Mouse (Mus musculus) testis, postnatal 14 days (tissue): ENCODE data around the gene Gm884.
"Not testable (repeated sequence)": the region's sequence is repeated elsewhere in the genome, so short reads cannot be mapped to it uniquely, and the experiment has no call there.

Experiments used
- DNase-seq: peaks from one replicate; pipeline ENCODE4 v3.0.0; 2021; ENCODE audit warnings: low spot score

The Gm884 gene

DNA sequence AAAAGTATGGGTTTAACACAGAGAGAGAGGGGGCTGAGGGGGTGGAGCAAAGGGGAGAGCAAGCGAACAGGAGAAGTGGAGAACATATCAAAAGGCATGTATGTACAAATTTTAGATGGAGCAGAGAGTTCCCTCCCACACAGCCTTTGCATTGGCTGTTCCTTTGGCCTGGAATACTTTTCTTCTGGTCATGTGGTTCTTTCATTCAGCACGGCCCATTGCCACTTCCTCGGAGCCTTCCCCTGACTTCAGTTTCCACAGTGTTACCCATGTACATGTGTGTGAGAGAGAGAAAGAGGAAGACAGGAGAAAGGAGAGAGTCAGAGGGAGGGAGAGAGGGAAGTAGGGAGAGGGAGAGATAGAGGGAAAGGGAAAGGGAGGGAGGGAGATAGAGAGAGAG is 14.5 kb upstream of the Gm884 start:
- no peak for DNase-seq

DNA sequence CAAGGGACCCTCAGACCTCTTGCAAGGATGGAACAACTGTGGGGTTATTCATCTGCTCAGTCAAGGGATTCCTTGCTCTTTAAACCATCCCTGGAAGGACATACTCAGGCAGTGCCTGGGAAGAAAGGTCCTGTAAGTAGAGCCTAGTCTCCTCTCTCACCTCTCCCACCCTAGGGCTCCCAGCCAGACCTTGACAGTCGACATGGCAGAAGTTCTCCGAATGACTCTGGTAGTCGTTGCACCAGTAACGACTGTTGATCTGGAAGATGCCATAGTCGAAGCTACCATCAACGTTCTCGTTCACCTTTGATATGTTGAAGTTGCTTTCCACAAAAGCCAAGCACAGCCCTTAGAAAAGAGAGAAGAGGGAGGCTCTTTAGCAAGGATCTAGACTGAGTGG is 13.9 kb upstream of the Gm884 start:
- DNase-seq = no peak

DNA sequence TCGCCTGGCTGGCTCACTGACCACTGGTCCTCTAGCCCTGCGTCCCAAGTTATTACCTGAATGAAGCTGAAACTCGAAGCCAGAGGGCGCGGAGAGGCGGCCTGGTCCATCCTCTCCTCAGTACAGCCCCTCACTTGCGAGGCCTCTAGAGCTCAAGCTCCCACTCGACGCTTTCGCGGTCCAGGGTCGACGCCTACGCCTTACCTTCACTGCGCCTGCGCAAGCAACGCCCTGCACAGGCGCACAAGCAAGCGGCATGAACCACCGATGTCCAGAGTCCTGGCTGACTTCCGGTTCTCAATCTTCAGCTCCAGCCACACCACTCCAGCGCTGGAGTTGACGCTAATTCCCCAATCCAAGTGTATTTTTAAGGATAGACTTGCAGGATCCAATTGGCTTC is 6.5 kb upstream of the Gm884 start:
- peak; percentile 83 for DNase-seq

DNA sequence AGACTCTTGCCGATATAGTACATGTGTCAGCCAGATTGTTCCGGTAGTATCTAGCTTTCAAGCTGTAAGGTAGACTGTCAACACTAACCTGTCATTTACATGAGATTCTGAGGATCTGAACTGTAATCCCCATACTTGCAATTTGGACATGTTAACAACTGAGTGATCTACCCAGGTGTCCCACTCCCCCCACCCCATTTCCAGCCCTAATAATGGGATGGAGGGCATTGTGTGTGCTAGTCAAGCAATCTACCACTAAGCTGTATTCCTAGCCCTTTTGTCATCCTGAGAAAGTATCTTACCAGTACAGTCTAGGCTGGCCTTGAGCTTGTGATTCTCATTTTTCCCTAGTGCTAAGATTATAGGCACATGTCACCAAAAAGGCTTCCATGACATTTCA is 10.2 kb downstream of the Gm884 start:
- DNase-seq = no peak

DNA sequence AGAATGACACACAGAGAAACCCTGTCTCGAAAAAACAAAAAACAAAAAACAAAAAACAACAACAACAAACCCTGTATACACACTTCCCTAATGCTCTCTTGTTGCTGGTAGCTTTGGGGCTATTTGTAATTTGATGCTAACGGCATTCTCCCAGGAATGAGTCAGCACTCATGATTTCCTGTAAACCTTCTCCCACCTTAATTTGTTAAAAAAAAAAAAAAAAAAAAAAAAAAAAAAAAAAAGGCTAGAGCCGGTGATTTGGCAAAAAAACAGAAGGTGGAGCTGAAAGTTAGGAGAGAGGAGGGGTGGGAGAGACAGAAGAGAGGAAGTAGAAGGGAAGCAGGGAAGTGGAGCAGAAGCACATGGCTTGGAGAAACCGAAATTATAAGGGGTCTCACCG is 14.3 kb downstream of the Gm884 start:
- DNase-seq = no peak

DNA sequence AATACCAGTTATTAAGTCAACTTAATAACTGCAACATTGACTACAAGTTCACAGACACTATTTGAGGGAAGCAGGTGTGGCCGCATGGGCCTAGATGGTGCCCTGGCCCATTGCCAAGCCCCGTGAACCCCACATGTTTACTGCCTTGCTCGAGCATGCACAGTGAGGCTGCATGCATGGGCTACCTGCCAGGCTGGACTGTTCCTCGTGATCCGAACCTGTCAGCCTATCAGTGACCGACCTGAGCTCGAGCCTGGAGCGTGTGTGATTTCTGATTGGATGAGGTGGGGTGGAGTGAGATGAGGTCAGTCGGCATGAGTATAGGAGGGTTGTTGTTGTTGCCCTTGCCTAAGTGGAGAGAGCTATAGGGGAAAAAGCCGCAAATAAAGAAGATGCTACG is 42.6 kb downstream of the Gm884 start:
- DNase-seq = no peak

DNA sequence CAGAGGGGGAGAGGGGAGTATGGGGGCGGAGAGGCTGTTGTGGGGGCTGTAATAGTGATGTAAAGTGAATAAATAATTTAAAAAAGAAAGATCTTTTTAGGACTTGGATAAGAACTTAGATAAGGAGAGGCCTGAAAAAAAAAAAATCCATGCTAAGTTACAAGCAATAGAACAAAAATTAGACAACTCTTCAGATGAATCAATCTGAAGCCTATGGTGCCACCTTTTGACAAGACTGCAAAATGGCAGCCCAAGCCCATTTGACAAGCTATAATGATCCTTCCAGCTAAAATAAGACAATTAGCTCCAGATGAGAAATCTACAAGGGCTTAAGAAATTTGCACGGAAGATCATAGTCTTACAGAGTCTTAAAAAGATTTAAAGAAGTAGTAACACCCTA is 64.9 kb downstream of the Gm884 start:
- DNase-seq = no peak

DNA sequence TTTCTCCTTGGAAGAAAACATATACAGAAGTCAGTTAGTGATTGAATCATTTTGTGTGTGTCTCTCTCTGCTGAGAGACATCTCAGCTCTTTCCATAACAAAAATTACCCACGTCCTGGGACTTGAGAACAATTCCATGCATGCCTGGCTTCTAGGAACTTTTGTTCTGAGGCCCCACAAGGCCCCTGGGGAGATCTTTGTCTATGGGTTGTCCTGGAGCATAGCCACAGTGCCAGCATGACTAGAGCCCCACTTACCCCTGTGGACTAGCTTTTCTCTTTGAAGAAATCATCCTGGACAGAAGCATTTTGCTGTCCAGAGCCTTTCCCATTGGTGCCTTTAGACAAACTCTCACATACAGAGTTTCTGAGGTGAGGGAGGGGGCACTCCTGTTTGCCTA is 86.0 kb downstream of the Gm884 start:
- not testable (repeated sequence) for DNase-seq

DNA sequence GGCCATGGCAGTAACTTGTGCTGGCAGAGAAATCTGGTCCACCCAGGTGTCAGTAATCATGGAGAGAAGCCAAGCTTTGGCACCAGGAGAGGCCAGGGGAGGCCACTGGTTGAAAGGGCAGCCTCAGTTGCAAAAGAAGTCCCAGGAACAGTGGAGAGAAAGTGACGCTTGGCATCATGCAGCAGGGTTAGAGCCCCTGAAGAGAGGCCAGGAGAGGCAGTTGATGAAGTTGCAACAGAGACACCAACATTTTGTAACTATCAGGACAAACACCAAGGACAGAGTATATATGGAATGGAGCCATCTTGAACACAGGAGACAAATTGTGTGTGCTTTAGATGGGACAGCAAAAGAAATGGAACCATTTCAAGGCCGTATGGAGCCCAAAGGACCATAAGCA is 108.8 kb downstream of the Gm884 start:
- DNase-seq = no peak

DNA sequence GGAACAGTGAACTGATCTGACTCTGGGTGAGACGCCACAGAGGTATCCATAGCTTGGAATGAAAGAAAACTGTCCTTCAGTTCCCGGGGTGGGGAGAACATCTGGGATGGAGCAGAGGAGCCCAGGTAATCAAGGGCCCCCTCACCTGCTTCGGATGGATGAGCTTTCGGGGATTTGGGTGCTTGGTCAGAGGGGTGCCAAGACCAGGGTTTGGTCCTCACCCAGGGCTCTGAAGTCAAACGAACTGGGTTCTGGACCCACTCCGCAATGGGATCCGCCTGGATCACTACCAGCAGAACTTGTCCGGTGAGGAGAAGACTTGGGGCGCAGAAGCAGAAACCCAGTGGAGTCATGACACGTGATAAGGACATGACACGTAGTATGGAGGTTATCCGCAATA is 116.4 kb downstream of the Gm884 start, which contains the start of gene Lrrc37a:
Gene Lrrc37a (minus strand): TSS at position 101 of the 400 bp plus-strand sequence.
- no peak for DNase-seq
